Mouse (Mus musculus) kidney, postnatal 14 days (tissue): ENCODE measurements around the gene Cpt1a.

Experiments used
- DNase-seq: peaks from one replicate; pipeline ENCODE4 v3.0.0; 2022; ENCODE audit warnings: mixed read lengths

Gene Cpt1a

DNA sequence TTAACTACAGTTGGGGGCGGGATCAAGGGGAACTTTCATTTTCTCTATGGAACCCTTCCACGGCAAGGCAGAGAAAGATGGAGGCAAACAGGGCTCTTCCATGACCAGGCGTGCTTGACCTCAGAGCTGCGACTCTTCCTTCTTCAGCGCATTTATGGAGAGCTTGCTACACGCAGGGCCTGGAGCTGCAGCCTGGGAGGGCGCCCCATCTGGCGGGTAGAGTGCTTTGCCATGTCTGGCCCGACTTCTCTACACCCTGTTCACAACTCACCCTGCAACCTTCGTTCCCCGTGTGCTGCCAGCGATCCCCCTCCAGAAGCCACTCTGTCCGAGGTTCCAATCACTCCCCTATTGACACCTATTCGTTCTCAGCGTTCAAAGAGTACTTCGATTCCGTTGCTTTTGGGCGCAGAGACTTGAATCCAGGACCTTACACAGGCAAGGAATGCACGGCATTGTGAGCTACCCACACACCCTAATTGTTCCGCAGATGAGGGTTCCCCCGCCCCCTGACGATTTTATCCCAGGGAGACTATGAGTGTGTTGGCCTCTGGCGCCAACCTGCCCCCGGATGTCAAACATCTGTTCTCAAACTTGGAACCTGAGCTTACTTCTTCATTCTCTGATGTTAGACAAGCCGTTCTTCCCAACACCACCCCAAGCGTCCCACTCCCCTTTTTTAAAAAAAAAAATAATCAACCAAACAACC is at the start of gene Cpt1a:
Gene Cpt1a, plus strand, starts transcription at position 74 of the 709 bp plus-strand sequence.
- peak; percentile 65 for DNase-seq

GRCm38 (mm10) chr19:3273331-3273730 is 48.8 kb upstream of the Cpt1a start:
- DNase-seq, result no peak

- DNase-seq, result no peak
Measured at GRCm38 (mm10) chr19:3275744-3276365, 46.3 kb upstream of the Cpt1a start.

- DNase-seq, result no peak
Measured at GRCm38 (mm10) chr19:3281886-3282285, 40.2 kb upstream of the Cpt1a start.

DNA sequence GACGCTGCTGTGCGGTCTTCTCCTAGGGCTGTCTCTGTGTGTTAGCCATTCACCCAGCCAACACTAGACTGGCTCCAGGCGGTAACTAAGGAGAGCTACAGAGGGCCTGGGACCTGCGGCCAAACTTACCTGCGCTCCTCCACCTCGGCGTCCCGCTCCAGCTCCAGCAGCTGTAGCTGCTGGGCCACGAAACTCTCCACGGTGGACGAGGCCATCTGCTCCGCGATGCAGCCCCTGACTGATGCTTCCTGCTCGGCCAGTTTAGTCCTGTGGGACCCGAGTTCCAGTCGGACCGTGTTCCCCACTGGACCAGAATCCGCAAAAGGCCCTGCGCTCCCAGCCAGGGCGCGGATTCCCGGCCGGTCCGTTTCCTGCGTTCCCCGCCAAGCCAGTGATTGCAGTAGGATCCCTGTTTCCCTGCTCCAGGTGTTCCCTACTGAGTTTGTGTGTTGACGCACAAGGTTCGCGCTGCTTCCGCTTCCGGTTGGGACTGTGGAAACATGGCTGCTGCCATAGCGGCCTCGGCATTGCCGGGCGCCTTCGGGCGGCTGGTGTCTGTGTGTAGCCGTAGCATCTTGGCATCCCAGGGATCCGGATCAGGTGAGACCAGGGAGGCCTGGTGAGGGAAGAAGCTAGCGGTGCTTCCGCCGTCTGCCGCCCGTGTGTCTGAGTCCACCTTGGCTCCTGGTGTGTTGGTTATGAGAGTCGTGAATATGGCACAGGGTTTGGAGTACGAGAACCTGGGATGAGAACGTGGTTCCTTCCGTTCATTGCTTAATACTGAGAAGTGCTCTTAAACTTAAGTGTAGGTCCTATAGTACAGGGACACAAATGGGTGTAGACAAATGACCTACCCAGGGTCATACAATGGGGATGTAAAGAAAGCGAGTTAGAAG is 39.3 kb upstream of the Cpt1a start, which contains the start of the genes Mrpl21 and Ighmbp2:
Gene Mrpl21, plus strand, starts transcription at position 330 of the 896 bp plus-strand sequence.
Gene Ighmbp2, minus strand, starts transcription at position 446 of the 896 bp plus-strand sequence.
- DNase-seq, result peak; percentile 93

GRCm38 (mm10) chr19:3289006-3289405 is 33.1 kb upstream of the Cpt1a start:
- DNase-seq, result no peak

DNA sequence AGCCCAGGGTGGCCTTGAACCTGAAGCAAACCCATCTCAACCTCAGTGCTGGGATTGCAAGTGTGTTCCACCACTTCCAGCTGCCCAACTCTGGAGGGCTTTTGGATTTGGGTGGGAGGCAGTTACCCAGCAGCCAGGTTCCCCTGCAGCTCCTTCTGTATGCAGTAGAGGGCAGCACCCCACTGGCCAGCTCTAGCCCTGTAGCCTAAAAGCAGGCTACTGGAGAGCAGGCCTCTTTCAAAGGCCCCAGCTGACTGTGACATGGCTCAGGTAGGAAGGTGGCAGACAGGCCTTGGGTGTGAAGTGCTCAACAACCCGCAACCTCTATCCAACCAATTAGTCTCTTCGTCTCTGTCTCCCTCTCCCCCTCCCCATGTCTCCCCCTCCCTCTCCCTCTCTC is 30.1 kb upstream of the Cpt1a start:
- peak; percentile 75 for DNase-seq

DNA sequence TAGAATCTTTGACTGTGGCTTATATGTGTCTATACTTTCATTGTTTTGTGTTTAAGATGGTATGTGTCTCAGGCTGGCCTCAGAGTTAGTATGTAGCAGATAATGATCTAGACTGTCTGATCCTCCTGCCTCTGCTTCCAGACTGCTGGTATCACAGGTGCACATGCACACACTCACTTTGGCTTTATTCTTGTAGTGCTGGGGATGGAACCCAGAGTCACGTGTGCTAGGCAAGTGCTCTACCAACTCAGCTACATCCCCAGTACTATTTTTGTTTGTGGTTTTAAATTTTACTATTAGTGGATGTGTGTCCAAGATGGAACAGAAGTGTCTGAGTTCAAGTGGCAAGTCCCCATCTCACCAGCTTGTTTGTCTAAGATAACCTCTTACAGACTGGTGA is 29.1 kb upstream of the Cpt1a start:
- DNase-seq, result no peak

DNA sequence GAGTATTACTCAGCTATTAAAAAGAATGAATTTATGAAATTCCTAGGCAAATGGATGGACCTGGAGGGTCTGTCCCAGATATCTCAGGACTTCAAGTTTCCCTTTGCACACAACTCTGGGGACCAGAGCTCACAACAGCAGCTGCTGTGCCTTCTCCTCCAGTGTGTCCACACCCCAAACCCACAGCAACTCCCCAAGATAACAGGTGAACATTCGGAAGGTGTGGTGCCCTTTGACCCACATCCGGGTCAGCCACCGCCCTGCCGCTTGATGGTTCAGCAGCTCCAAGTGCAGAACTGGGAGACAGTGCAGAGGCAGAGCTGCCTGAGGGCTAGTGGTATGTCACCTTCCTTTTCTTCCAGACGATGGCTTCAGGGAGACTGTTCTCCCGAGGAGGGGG is 26.9 kb upstream of the Cpt1a start:
- DNase-seq, result no peak

- no peak for DNase-seq
Measured at GRCm38 (mm10) chr19:3297034-3297433, 25.1 kb upstream of the Cpt1a start.

DNA sequence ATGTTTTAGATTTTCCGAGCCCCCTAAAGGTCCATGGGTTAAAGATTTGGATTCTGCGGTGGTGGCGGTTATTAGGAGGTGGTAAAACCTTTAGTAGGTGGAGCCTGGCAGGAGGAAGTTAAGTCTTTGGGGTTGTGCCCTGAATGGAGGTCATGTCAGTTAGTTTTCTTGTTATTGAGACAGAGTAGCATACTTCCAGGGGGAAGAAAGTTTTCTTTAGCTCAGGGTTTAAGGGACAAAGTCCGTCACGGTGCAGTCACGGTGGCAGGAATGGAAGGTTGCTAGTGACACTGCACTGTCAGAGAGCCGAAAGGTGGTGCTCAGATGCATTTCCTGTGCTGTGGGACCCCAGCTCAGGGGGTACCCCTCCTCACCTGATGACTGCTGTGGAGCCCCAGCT is 24.4 kb upstream of the Cpt1a start:
- peak; percentile 25 for DNase-seq

- DNase-seq, result no peak
Measured at GRCm38 (mm10) chr19:3304017-3304416, 18.1 kb upstream of the Cpt1a start.

DNA sequence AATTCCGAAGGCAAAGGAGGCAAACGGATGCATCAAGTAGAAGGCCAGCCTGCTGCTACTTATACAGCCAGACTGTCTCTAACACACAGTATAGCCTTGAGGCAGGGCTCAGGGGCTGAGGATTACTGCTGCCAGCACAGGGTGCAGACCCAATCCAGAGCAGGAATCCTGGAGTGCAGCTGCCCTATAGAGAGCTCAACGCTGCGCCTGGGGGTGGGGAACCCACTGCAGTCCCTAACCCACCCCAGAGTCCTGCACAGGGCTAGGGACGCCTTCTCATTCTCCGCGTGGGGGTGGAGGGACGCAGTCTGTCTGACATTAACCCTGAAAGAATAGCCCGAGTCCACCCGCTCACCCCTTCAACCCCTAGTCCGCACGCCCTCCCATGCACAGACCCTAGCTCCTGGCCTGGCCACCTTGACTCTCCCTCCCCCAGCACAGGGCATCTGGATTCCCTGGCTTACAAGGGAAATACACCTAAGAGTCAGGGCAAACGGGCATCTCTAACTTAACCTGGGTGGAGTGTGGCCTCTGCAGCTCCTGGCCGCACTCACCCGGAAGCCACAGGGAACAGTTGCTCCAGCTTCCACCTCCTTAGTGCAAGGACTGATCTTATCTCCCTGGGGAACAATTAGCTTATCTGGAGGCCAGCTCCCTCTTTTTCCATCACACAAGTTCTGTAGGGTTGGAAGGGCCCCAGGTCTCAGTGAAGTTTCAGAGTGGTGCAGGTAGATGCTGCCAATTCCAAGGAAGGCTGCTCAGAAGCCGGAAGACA is 14.8 kb upstream of the Cpt1a start:
- no peak for DNase-seq

- no peak for DNase-seq
Measured at GRCm38 (mm10) chr19:3319341-3319740, 2.8 kb upstream of the Cpt1a start.

DNA sequence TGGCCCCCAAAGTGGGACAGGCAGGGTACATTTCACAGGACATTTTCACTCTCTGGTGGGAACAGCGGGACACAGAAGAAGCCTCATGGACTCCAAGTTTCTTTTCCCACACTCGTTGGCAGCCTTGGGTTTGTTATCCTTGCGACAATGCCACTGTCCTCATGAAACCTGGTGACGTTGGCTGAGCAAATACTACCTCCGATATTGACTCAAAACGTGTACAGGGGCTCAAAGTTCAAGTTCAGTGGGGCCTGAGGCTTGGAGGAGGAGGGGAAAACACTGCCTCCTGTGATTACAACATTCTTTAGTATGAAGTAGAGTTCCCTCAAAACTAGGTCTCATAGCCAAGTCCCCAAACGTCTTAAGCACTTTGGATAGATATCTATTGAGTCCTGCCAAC is 2.0 kb upstream of the Cpt1a start:
- DNase-seq, result no peak

GRCm38 (mm10) chr19:3320801-3321200 is 1.3 kb upstream of the Cpt1a start:
- DNase-seq, result no peak

DNA sequence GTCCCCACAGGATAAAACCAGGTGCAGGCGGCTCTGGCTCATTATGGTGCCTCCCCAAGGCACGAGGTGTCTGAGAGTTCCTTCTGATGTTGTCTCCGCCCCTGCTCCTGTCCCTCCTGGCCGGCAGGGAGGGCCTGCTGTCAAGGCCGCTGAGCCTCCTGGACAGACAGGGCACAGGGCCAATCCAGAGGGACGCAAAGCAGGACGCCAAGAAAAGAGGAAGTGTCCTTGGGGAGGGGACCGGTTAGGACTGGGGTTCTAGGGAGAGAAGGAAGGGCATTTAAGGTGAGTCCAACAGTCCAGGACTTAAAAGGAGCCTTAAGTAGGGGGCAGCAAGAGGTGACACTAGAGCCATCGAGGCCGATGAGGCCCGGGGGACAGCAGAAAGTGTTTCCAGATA is 517 bp upstream of the Cpt1a start:
- peak; percentile 91 for DNase-seq

DNA sequence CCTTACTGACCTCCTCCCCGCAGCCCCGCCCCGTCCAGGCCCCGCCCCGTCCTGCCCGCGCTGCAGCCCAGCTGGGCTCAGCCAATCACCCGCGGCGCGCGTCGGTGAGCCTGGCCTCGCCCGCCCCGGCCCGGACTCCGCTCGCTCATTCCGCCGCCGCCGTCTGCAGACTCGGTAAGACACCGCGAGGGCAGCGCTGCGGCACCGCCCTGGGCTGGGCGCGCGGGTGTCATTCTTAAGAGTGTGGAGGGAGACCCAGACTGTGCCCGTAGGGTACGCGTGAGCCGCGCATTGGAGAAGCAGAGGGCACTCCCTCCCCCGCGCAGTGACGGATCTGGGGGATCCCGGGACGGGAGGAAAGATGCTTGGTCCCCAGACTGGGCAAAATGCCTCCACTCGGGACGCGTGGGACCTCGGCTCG is 1.1 kb downstream of the Cpt1a start:
- peak; percentile 94 for DNase-seq

- DNase-seq, result peak; percentile 90
Measured at GRCm38 (mm10) chr19:3323753-3324270, 1.7 kb downstream of the Cpt1a start.

- DNase-seq, result no peak
Measured at GRCm38 (mm10) chr19:3324271-3324811, 2.2 kb downstream of the Cpt1a start.

DNA sequence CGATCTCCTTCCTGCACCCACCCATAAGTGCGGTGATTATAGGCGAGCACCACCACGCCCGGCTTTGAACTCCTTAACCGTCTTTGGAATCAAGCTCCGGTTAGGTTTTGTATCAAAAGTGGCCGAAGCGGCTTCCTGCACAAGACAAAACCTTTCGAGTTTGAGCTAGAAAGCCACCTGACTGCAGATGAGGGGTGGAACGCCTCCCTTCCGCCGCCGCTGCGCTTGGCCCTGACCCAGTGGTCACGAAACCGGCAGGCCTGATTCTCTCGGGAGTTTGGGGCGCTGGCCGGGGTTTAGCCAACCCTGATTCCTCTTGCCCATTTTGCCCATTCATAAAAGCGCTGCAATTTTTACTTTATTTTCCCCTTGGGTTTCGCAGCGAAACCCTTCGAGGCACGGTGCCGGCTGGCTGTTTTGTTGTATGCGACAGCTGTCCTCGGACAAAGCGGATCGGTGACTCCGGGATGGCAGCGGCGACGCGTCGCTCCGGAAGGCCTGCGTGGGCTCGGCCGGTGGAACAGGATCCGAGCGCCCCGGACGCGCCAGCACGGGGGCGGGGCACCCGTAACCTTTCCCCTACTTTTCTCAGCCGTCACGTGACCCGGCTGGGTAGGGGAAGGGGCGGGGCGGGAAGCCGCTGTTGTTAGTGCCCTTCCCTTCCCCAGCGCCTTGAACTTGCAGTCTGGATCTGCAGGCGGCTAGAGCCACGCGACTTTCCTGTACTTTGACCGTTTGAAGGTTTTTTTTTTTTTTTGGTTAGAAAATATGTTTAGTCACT is 3.0 kb downstream of the Cpt1a start:
- peak; percentile 97 for DNase-seq
